Mouse (Mus musculus): ENCODE data around the gene Slc26a10.
A peak's percentile ranks its signal among the peaks of the same experiment; 100 is the strongest.
"Not testable (repeated sequence)": the region's sequence is repeated elsewhere in the genome, so short reads cannot be mapped to it uniquely, and the experiment has no call there.

Gene Slc26a10

GRCm38 (mm10) chr10:127197505-127198110 is 17.2 kb upstream of the Slc26a10 start:
- no peak for DNase-seq

- DNase-seq = no peak
Observed at GRCm38 (mm10) chr10:127197104-127197503, 16.7 kb upstream of the Slc26a10 start.

GRCm38 (mm10) chr10:127196392-127196791 is 15.9 kb upstream of the Slc26a10 start:
- peak; percentile 79 for DNase-seq

- DNase-seq = no peak
Observed at GRCm38 (mm10) chr10:127195328-127196129, 15.1 kb upstream of the Slc26a10 start, which contains the start of gene Dtx3. Gene Dtx3 (minus strand): TSS chr10:127195728.

- no peak for DNase-seq
Observed at GRCm38 (mm10) chr10:127194428-127195327, 14.2 kb upstream of the Slc26a10 start.

- DNase-seq = no peak
Observed at GRCm38 (mm10) chr10:127193011-127193410, 12.6 kb upstream of the Slc26a10 start.

GRCm38 (mm10) chr10:127192057-127192328 is 11.5 kb upstream of the Slc26a10 start:
- DNase-seq = not testable (repeated sequence)

- no peak for DNase-seq
Observed at GRCm38 (mm10) chr10:127191191-127192056, 11.0 kb upstream of the Slc26a10 start.

- no peak for DNase-seq
Observed at GRCm38 (mm10) chr10:127190398-127191190, 10.1 kb upstream of the Slc26a10 start.

GRCm38 (mm10) chr10:127189651-127190381 is 9.4 kb upstream of the Slc26a10 start, which contains the start of gene Arhgef25:
Gene Arhgef25 (minus strand): TSS chr10:127190083.
- DNase-seq = no peak

- no peak for DNase-seq
Observed at GRCm38 (mm10) chr10:127189116-127189650, 8.7 kb upstream of the Slc26a10 start.

- no peak for DNase-seq
Observed at GRCm38 (mm10) chr10:127188465-127189115, 8.1 kb upstream of the Slc26a10 start.

- no peak for DNase-seq
Observed at GRCm38 (mm10) chr10:127188079-127188453, 7.6 kb upstream of the Slc26a10 start.

GRCm38 (mm10) chr10:127187371-127188078 is 7.1 kb upstream of the Slc26a10 start:
- DNase-seq = peak; percentile 85

- no peak for DNase-seq
Observed at GRCm38 (mm10) chr10:127186451-127186850, 6.0 kb upstream of the Slc26a10 start.

- DNase-seq = no peak
Observed at GRCm38 (mm10) chr10:127185506-127185905, 5.1 kb upstream of the Slc26a10 start.

GRCm38 (mm10) chr10:127185101-127185500 is 4.7 kb upstream of the Slc26a10 start:
- DNase-seq = peak; percentile 51

GRCm38 (mm10) chr10:127183759-127184158 is 3.3 kb upstream of the Slc26a10 start:
- no peak for DNase-seq

- DNase-seq = no peak
Observed at GRCm38 (mm10) chr10:127182624-127183023, 2.2 kb upstream of the Slc26a10 start.

Measured in right cerebral cortex, adult 18-20 months (tissue).